Mouse (Mus musculus) forebrain, embryonic 16.5 days (tissue): ENCODE measurements at regions not wholly inside any gene's neighbourhood (a gene's known extent, or its start where the extent isn't known, plus 50 kb on each side); places are given as distances from the start of the nearest gene placed in this dataset.

ENCODE experiments used
- ATAC-seq: fragments of 200-750 bp; cut with Nextera tagmentation; 2 replicates; pipeline ENCODE4 v1.8.0; 2017; ENCODE audit warnings: mild to moderate bottlenecking, moderate library complexity
- H3K27ac ChIP-seq: fragments of 300-500 bp; sonication (generic); 2 replicates; pipeline ENCODE4 v1.5.1; 2014; ENCODE audit warnings: low read length, control low read depth
- H3K27me3 ChIP-seq: fragments of 300-500 bp; sonication (generic); replicated peaks from 2 replicates; pipeline ENCODE4 v1.6.1; 2014; ENCODE audit warnings: low read length; ENCODE audit not compliant: control insufficient read depth, insufficient read depth
- H3K36me3 ChIP-seq: fragments of 300-500 bp; sonication (generic); 2 replicates; pipeline ENCODE4 v1.6.1; 2014; ENCODE audit not compliant: control insufficient read depth, insufficient read depth
- H3K4me1 ChIP-seq: fragments of 300-500 bp; sonication (generic); replicated peaks from 2 replicates; pipeline ENCODE4 v1.6.1; 2014; ENCODE audit warnings: low read length; ENCODE audit not compliant: control insufficient read depth, insufficient read depth
- H3K4me2 ChIP-seq: fragments of 300-500 bp; sonication (generic); 2 replicates; pipeline ENCODE4 v1.6.1; 2014; ENCODE audit warnings: mild to moderate bottlenecking, low read length, control low read depth
- H3K4me3 ChIP-seq: fragments of 300-500 bp; sonication (generic); replicated peaks from 2 replicates; pipeline ENCODE4 v1.5.1; 2014; ENCODE audit warnings: mild to moderate bottlenecking, low read length, control low read depth
- H3K9ac ChIP-seq: fragments of 300-500 bp; sonication (generic); replicated peaks from 2 replicates; pipeline ENCODE4 v1.6.1; 2014; ENCODE audit warnings: low read depth, low read length, control low read depth
- H3K9me3 ChIP-seq: fragments of 300-500 bp; sonication (generic); 2 replicates; pipeline ENCODE4 v1.6.1; 2016; ENCODE audit warnings: low read length; ENCODE audit not compliant: control insufficient read depth
- WGBS: fragments of 180-500 bp; shearing (Covaris S2); extraction: QIAGEN DNeasy Blood & Tissue Kit; methylation state at CpG from one replicate; pipeline ENCODE4 v1.1.7; 2014; 5-methylcytosine and 5-hydroxymethylcytosine counted together

GRCm38 (mm10) chr13:84345791-84346511 lies 123.9 kb downstream of the Tmem161b start:
- no peak for ATAC-seq
- H3K27ac ChIP-seq, result peak overlapping the region; percentile 100
- H3K4me2 ChIP-seq, result peak overlapping the region; percentile 88
- H3K4me3 ChIP-seq, result peak overlapping the region; percentile 30
- H3K27me3 ChIP-seq, result no peaks in the 10 kb centered on the region
- H3K9me3 ChIP-seq, result no peaks in the 10 kb centered on the region
- H3K36me3 ChIP-seq, result no peaks in the 10 kb centered on the region
- H3K9ac ChIP-seq, result peak overlapping the region; percentile 67
- H3K4me1 ChIP-seq, result peaks cover 40% of the 10 kb centered on the region
- 3% methylated on average over 30 of the region's 30 CpGs for WGBS

GRCm38 (mm10) chr13:84346569-84346968 lies 124.5 kb downstream of the Tmem161b start:
- no peaks in the 10 kb centered on the region for H3K36me3 ChIP-seq
- H3K27me3 ChIP-seq, result no peaks in the 10 kb centered on the region
- H3K9me3 ChIP-seq, result no peaks in the 10 kb centered on the region
- H3K27ac ChIP-seq, result peak overlapping the region; percentile 100
- WGBS, result 0% methylated on average over 2 of the region's 2 CpGs
- H3K9ac ChIP-seq, result peak overlapping the region; percentile 67
- peaks cover 44% of the 10 kb centered on the region for H3K4me1 ChIP-seq
- peak overlapping the region; percentile 30 for H3K4me3 ChIP-seq
- no peak for ATAC-seq
- peak overlapping the region; percentile 88 for H3K4me2 ChIP-seq

GRCm38 (mm10) chr13:84347181-84347913 lies 125.3 kb downstream of the Tmem161b start:
- peak; percentile 34 for ATAC-seq
- Histone ChIP-seq H3K27me3 (no peaks in the 10 kb centered on the region), H3K27ac (peak overlapping the region; percentile 100), H3K9ac (peak overlapping the region; percentile 77), H3K4me1 (peaks cover 44% of the 10 kb centered on the region), H3K36me3 (no peaks in the 10 kb centered on the region), H3K4me2 (peak overlapping the region; percentile 88), H3K9me3 (no peaks in the 10 kb centered on the region), H3K4me3 (peak overlapping the region; percentile 56)
- under 1% methylated on average over 21 of the region's 21 CpGs for WGBS

GRCm38 (mm10) chr13:84347914-84348700 lies 126.0 kb downstream of the Tmem161b start:
- Histone ChIP-seq H3K27ac (peak overlapping the region; percentile 100), H3K9ac (peak overlapping the region; percentile 94), H3K4me1 (peaks cover 43% of the 10 kb centered on the region), H3K4me2 (peak overlapping the region; percentile 88), H3K9me3 (no peaks in the 10 kb centered on the region), H3K4me3 (peak overlapping the region; percentile 56), H3K27me3 (no peaks in the 10 kb centered on the region), H3K36me3 (no peaks in the 10 kb centered on the region)
- whole genome bisulfite sequencing, result under 1% methylated on average over 34 of the region's 34 CpGs
- peak; percentile 95 for ATAC-seq

GRCm38 (mm10) chr13:84348701-84348975 lies 126.5 kb downstream of the Tmem161b start:
- peak overlapping the region; percentile 56 for H3K4me3 ChIP-seq
- H3K27me3 ChIP-seq, result no peaks in the 10 kb centered on the region
- no peaks in the 10 kb centered on the region for H3K36me3 ChIP-seq
- H3K4me2 ChIP-seq, result peak overlapping the region; percentile 88
- peak overlapping the region; percentile 94 for H3K9ac ChIP-seq
- peak overlapping the region; percentile 100 for H3K27ac ChIP-seq
- H3K4me1 ChIP-seq, result peaks cover 38% of the 10 kb centered on the region
- WGBS, result under 1% methylated on average over 9 of the region's 9 CpGs
- no peaks in the 10 kb centered on the region for H3K9me3 ChIP-seq
- peak; percentile 1 for ATAC-seq

DNA sequence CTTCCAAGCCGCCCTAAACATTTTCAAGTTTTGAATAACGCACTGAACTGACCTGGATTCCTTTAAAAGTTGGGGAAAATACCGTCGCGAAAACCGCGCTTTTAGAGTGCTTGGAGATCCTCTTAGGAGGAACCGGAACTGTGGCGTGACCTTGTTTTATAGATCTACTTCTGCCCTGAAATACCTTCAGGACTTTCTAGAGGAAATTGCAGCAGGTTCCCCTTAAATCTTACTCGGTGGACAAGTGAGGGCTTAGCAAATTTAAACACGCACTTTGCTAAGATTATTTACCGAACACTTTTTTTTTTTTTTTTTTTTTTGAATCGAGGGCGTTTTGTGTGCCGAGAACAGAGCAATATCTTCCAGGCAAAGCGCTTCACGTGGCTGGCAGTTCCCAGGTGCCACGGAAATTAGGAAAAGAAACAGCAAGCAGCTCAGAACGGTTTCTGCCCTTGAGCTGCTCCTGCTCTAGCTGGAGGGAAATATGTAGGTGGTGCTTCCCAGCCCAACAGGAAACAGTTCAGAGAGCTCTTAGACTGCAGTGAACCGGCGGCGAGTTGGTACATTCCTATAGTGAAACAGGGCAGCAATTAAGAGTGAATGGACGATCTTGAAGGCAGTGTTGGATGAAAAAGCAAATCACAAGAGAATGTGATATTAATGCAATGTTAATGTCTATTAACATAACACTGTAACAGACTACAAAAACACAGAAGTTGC lies 127.1 kb downstream of the Tmem161b start:
- under 1% methylated on average over 23 of the region's 23 CpGs for WGBS

DNA sequence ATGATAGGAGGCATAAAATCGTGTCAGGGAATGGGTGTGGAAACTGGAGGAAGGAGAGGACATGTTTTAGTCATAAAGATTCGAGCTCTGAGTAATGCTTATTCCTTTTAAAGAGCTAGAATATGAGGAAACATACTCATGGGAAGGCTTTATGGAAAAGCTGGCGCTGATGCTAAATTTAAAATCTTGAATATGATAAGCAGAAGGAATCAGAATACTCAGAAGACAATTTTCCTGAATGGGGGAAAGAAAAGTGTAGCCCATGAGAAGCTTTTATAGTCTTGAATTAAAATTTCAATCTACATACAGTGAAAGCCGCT lies 127.6 kb downstream of the Tmem161b start:
- ATAC-seq, result no peak
- Histone ChIP-seq H3K27me3 (no peaks in the 10 kb centered on the region), H3K4me2 (peak overlapping the region; percentile 88), H3K27ac (peak overlapping the region; percentile 100), H3K4me1 (peaks cover 30% of the 10 kb centered on the region), H3K9me3 (no peaks in the 10 kb centered on the region), H3K9ac (peak overlapping the region; percentile 94), H3K36me3 (no peaks in the 10 kb centered on the region), H3K4me3 (peak overlapping the region; percentile 56)
- WGBS, result 22% methylated on average over 4 of the region's 4 CpGs

More for the DNA sequence above, 127.1 kb downstream of the Tmem161b start:
- Histone ChIP-seq H3K4me2 (peak overlapping the region; percentile 88), H3K4me3 (peak overlapping the region; percentile 56), H3K36me3 (no peaks in the 10 kb centered on the region), H3K4me1 (peaks cover 33% of the 10 kb centered on the region), H3K27ac (peak overlapping the region; percentile 100), H3K9me3 (no peaks in the 10 kb centered on the region), H3K27me3 (no peaks in the 10 kb centered on the region), H3K9ac (peak overlapping the region; percentile 94)
- no peak for ATAC-seq

GRCm38 (mm10) chr13:84350791-84351190 lies 128.7 kb downstream of the Tmem161b start:
- H3K9me3 ChIP-seq, result no peaks in the 10 kb centered on the region
- 24% methylated on average over 5 of the region's 5 CpGs for WGBS
- peak overlapping the region; percentile 88 for H3K4me2 ChIP-seq
- peaks cover 23% of the 10 kb centered on the region for H3K4me1 ChIP-seq
- no peaks in the 10 kb centered on the region for H3K27me3 ChIP-seq
- H3K4me3 ChIP-seq, result no peak overlapping the region
- no peaks in the 10 kb centered on the region for H3K36me3 ChIP-seq
- H3K27ac ChIP-seq, result peak overlapping the region; percentile 100
- 0 out of 2 replicates have a peak overlapping the region, but pooled peaks have one; percentile 11 for H3K9ac ChIP-seq
- ATAC-seq, result no peak
